Mouse (Mus musculus) hindbrain, embryonic 16.5 days (tissue): ENCODE measurements around the gene Ces4a. TPM values are rescaled to one million over a fixed set of nuclear protein-coding genes. Genes with fewer than 3 reads are reported as not detected.
"Not testable (repeated sequence)": the region's sequence is repeated elsewhere in the genome, so short reads cannot be mapped to it uniquely, and the experiment has no call there.

Experiments used
- ATAC-seq: fragments of 200-750 bp; cut with Nextera tagmentation; 2 replicates; pipeline ENCODE4 v1.8.0; 2017; ENCODE audit warnings: moderate TSS enrichment, moderate library complexity
- H3K27ac ChIP-seq: fragments of 300-500 bp; sonication (generic); 2 replicates; pipeline ENCODE4 v1.5.1; 2014; ENCODE audit warnings: low read depth, mild to moderate bottlenecking, control low read depth, low read length, moderate library complexity
- H3K27me3 ChIP-seq: fragments of 300-500 bp; sonication (generic); replicated peaks from 2 replicates; pipeline ENCODE4 v1.6.1; 2014; ENCODE audit warnings: low read length; ENCODE audit not compliant: control insufficient read depth, insufficient read depth
- H3K36me3 ChIP-seq: fragments of 300-500 bp; sonication (generic); 2 replicates; pipeline ENCODE4 v1.6.1; 2014; ENCODE audit warnings: mild to moderate bottlenecking, low read length, moderate library complexity, mixed read lengths; ENCODE audit not compliant: control insufficient read depth, insufficient read depth
- H3K4me1 ChIP-seq: fragments of 300-500 bp; sonication (generic); 2 replicates; pipeline ENCODE4 v1.6.1; 2014; ENCODE audit warnings: low read depth, low read length; ENCODE audit not compliant: control insufficient read depth, insufficient read depth
- H3K4me2 ChIP-seq: fragments of 300-500 bp; sonication (generic); 2 replicates; pipeline ENCODE4 v1.6.1; 2014; ENCODE audit warnings: mild to moderate bottlenecking, low read length, control low read depth, moderate library complexity
- H3K4me3 ChIP-seq: fragments of 300-500 bp; sonication (generic); 2 replicates; pipeline ENCODE4 v1.5.1; 2014; ENCODE audit warnings: mild to moderate bottlenecking, low read length, control low read depth, moderate library complexity
- H3K9ac ChIP-seq: fragments of 300-500 bp; sonication (generic); 2 replicates; pipeline ENCODE4 v1.6.1; 2014; ENCODE audit warnings: low read depth, mild to moderate bottlenecking, control low read depth, low read length, moderate library complexity
- H3K9me3 ChIP-seq: fragments of 300-500 bp; sonication (generic); 2 replicates; pipeline ENCODE4 v1.6.1; 2014; ENCODE audit warnings: mild to moderate bottlenecking, low read length, moderate library complexity; ENCODE audit not compliant: control insufficient read depth
- WGBS: fragments of 180-500 bp; shearing (Covaris S2); extraction: QIAGEN DNeasy Blood & Tissue Kit; methylation state at CpG from one replicate; pipeline ENCODE4 v1.1.7; 2014; 5-methylcytosine and 5-hydroxymethylcytosine counted together
- polyA plus RNA-seq: library from polyadenylated mRNA; unstranded; fragments of >200 nt; fragmentation: Nextera tagmentation; extraction: Ambion mirVana; gene quantifications from 2 replicates; pipeline ENCODE4 v1.2.1, GENCODE M21; 2015

The Ces4a gene
- polyA plus RNA-seq, 1 experiment from 2014 or later, result not detected

DNA sequence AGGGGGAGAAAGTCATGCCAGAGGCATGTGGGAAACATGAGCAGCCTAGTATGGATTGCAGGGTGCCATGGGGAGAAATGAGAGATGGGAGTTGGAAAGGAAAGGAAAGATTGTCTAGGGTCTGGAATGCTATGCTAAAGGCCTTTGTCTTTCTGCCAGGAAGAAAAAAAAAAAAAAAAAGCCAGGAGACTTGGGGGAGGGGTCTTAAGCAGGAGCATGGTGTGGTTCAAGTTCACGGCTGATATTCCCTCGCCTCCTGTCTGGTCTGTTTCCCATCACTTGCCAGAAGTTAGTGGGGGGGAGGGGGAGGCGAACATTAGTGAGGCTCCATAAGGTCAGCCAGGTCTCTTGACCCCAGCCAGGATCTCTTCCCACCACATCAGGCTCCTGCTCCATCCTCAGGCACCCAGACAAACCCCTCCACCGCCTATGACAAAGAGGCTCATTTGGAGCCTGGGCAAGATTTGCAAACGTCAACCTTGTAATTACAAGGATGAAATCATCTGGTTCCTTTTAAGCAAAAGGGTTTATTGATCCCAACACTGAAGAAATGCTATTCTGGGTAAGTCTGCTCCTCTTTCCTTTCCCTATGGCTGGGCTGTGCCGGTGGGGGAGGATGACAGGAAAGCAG, 32.8 kb downstream of the Ces4a start:
- Histone ChIP-seq H3K9me3 (no peaks in the 10 kb centered on the region), H3K4me2 (no peak overlapping the region), H3K27ac (no peak overlapping the region), H3K4me3 (no peak overlapping the region), H3K36me3 (no peaks in the 10 kb centered on the region), H3K9ac (no peak overlapping the region), H3K27me3 (no peaks in the 10 kb centered on the region), H3K4me1 (no peaks in the 10 kb centered on the region; the same call in 1 of the 2 replicates)
- WGBS, result 32% methylated on average over 6 of the region's 6 CpGs
- no peak for ATAC-seq

DNA sequence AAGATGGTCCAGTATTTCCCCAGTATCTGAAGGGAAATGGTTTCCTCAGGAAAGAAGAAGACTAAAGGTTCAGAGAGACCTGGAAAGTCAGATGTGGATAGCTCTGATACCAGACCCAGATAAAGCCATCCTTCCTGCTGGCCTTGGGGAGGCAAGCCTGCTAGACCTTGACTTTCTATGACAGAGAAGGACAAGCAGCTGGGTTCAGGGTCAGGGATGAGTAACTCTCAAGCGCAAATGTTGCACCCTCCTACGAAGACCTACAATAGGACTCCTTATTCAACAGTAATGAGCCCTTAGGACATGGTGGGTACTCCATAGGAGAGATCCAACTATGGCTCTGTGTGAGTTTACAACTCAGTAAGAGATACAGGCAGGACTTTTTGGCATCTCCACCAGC, 33.6 kb downstream of the Ces4a start:
- H3K9me3 ChIP-seq, result no peaks in the 10 kb centered on the region
- peaks cover 2% of the 10 kb centered on the region for H3K4me1 ChIP-seq
- no peak overlapping the region for H3K4me2 ChIP-seq
- H3K36me3 ChIP-seq, result no peaks in the 10 kb centered on the region
- WGBS, result 80% methylated on average over 2 of the region's 2 CpGs
- no peaks in the 10 kb centered on the region for H3K27me3 ChIP-seq
- no peak overlapping the region for H3K4me3 ChIP-seq
- no peak overlapping the region for H3K9ac ChIP-seq
- no peak for ATAC-seq
- no peak overlapping the region for H3K27ac ChIP-seq

DNA sequence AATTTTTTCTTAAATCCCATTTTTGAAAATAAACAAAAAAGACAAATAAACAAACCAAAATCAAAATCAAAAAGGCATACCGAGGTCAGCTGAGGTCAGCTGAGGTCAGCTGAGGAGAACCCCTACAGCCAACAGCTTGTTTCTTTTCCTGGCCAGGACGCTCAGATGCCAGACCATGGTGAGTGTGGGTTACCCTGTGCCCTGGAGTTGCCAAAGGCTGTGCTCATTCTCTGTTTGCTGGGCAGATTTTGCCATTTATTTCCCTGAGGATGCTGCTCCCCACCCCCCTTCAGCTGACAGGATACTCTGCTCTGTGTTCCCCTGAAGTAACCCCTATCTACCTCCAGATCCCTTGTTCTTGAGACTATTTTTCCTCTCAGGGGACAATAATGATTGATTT, 35.5 kb downstream of the Ces4a start:
- Histone ChIP-seq H3K9ac (no peak overlapping the region), H3K4me1 (peaks cover 2% of the 10 kb centered on the region), H3K4me3 (no peak overlapping the region), H3K27me3 (no peaks in the 10 kb centered on the region), H3K9me3 (no peaks in the 10 kb centered on the region), H3K36me3 (no peaks in the 10 kb centered on the region), H3K27ac (no peak overlapping the region), H3K4me2 (no peak overlapping the region)
- 92% methylated on average over 2 of the region's 2 CpGs for WGBS
- no peak for ATAC-seq

DNA sequence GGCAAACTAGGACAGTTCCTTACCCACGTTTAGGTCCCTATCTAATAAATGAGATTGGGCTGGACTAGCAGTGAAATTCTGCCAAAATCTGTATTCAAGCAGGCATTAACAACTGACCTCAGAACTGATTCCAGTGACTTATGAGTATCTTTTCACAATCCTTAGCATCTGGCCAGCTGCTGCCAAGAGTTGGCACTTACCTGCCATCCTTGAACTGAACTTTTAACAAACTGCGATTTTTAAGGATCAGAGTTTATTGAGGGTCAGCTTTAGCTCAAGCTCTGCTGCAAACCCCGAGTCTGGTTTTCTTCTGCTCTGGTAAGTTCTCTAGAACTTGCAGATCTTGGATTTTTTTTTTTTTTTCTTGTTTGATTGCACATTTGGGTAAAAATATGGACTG, 38.0 kb downstream of the Ces4a start:
- 44% methylated on average over 3 of the region's 3 CpGs for WGBS
- no peaks in the 10 kb centered on the region for H3K36me3 ChIP-seq
- H3K4me1 ChIP-seq, result peaks cover 5% of the 10 kb centered on the region
- no peak for ATAC-seq
- no peak overlapping the region; the same call in 1 of the 2 replicates for H3K4me2 ChIP-seq
- H3K9ac ChIP-seq, result no peak overlapping the region
- no peaks in the 10 kb centered on the region for H3K9me3 ChIP-seq
- no peak overlapping the region for H3K27ac ChIP-seq
- no peaks in the 10 kb centered on the region for H3K27me3 ChIP-seq
- H3K4me3 ChIP-seq, result no peak overlapping the region

DNA sequence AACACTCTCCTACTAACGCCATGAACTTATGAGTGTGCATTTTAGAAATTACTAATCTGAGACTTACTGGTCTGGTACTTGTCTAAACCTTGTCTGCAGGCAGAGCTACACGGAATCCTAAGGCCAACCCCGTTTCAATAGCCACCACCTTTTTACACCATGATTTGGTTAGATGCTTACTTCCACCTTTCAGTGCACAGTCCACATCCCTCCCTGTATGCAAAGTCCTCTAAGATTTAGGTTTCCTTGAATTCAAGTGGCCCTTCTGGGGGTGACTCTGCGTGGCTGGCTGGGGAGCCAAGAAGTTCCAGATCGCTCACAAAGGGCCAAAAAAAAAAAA, 38.4 kb downstream of the Ces4a start:
- Histone ChIP-seq H3K9ac (peak overlapping the region; percentile 73), H3K4me1 (peaks cover 5% of the 10 kb centered on the region), H3K4me2 (peak overlapping the region; percentile 71), H3K4me3 (peak overlapping the region; percentile 96), H3K27me3 (no peaks in the 10 kb centered on the region), H3K27ac (peak overlapping the region; percentile 85), H3K36me3 (no peaks in the 10 kb centered on the region), H3K9me3 (no peaks in the 10 kb centered on the region)
- ATAC-seq, result no peak
- WGBS, result 2% methylated on average over 5 of the region's 5 CpGs

DNA sequence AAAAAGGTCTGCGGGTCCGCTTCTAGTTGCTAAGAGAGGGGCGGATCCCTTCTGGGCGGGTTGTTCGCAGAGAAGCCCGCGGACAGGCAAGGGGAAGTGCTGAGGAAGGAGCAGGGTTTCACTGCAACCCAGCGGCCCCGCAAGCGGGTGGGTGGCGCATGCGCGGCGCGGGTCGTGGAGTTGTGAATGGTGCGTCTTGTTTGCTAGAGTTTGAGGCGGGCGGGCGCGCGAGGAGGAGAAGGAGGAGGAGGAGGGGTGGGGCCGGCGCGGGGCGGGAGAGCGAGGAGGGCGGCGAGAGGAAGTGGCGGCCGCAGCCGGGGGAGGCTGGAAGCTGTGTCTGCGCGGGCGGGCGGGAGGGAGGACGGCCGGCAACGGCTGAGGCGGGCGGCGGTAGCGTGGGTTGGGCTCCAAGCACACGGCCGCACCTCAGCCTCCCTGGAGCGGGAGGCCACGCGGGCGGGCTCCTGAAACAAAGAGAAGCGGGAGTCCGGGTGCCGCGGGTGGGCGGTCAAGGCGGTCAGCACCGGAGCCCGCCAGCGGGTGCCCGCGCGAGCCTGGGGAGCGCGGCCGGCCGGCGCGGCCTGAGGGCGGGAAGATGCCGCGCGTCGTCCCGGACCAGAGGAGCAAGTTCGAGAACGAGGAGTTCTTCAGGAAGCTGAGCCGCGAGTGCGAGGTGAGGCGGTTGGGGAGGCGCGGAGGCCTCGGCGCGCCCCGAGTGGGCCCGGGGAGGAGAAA, 38.9 kb downstream of the Ces4a start, which contains the start of gene Cbfb:
Gene Cbfb (plus strand): TSS at position 294 of the 735 bp plus-strand sequence.
- Histone ChIP-seq H3K9ac (peak within 1 kb of the TSS; percentile 73), H3K27ac (peak within 1 kb of the TSS; percentile 85), H3K4me2 (peak within 1 kb of the TSS; percentile 71), H3K4me3 (peak within 1 kb of the TSS; percentile 96), H3K9me3 (no peaks in the 10 kb centered on the region), H3K4me1 (peaks cover 5% of the 10 kb centered on the region), H3K36me3 (no peaks in the 10 kb centered on the region), H3K27me3 (no peaks in the 10 kb centered on the region)
- ATAC-seq, result peak; percentile 96
- under 1% methylated on average over 56 of the region's 86 CpGs for WGBS

DNA sequence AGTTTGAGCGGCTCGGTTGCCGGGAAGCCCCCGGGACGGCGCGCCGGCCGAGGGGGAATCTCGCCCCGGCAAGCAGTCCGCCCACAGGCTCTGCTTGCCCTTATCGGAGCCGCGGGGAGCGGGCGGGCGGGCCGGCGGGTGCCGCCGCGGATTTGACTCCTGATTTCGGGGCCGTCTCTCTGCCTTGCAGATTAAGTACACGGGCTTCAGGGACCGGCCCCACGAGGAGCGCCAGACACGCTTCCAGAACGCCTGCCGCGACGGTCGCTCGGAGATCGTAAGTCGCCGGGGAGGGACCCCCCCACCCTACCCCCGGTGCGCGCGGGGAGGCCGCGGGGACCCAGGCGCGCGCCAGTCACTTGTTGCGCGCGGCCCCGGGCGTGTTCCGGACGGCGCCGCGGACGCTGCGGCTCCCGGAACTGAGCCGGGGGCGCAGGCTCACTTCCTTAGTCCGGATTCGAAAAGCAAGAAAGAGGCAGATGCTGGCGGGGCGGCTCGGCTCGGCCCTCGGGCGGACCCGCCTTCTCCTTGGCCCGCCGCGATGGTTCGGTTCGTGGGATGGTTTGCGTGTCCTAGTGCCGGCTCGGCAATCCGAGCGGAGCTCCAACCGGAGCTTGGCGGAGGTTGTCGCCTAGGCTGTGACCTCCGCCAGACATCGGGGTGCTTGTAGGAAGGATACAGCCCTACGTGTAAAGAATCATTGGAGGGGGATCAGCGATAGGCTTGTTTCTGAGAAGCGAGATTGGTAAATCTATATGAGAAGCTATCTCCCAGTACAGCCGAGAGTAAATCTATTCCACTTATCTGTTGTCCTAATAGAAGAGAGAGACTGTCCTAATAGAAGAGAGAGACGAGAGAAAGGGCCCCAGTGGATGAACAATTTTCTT, 39.8 kb downstream of the Ces4a start:
- Histone ChIP-seq H3K9me3 (no peaks in the 10 kb centered on the region), H3K4me3 (peak overlapping the region; percentile 96), H3K27ac (peak overlapping the region; percentile 85), H3K4me1 (peaks cover 5% of the 10 kb centered on the region), H3K4me2 (peak overlapping the region; percentile 71), H3K9ac (peak overlapping the region; percentile 73), H3K36me3 (no peaks in the 10 kb centered on the region), H3K27me3 (no peaks in the 10 kb centered on the region)
- WGBS, result under 1% methylated on average over 63 of the region's 92 CpGs
- peak; percentile 53 for ATAC-seq

DNA sequence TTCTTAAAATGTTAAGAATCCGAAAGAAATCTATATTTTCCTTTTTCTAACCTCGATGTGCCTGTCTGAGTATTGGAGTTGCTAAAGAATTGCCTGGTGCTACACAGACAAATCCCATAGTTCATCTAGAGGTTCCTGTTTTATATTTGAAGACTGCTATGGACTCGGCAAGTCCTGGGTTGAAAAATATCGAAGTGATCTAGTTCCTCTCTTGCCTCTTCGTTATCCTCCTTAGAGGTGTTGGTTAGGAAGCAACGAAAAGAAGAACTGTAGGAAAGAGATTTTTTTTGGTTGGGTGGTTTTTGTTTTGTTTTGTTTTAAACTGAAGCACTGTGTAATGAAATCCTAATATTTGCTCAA, 40.4 kb downstream of the Ces4a start:
- peaks cover 5% of the 10 kb centered on the region for H3K4me1 ChIP-seq
- no peaks in the 10 kb centered on the region for H3K27me3 ChIP-seq
- no peak for ATAC-seq
- 24% methylated on average over 6 of the region's 6 CpGs for WGBS
- H3K36me3 ChIP-seq, result 0 out of 2 replicates have a peak, but pooled peaks cover 1% of the 10 kb centered on the region
- no peak overlapping the region for H3K27ac ChIP-seq
- peak overlapping the region; percentile 96 for H3K4me3 ChIP-seq
- H3K9me3 ChIP-seq, result no peaks in the 10 kb centered on the region
- peak overlapping the region; percentile 71 for H3K4me2 ChIP-seq
- no peak overlapping the region; the same call in 1 of the 2 replicates for H3K9ac ChIP-seq

DNA sequence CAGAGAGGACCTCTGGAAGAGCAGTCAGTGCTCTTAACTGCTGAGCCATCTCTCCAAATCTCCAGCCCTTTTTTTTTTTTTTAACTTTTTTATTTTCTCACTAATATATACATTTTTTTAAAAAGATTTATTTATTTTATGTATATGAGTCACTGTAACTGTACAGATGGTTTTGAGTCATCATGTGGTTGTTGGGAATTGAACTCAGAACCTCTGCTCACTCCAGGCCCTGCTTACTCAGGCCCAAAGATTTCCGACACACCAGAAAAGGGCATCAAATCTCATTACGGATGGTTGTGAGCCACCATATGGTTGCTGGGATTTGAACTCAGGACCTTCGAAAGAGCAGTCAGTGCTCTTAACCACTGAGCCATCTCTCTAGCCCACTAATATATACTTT, 43.7 kb downstream of the Ces4a start:
- not testable (repeated sequence) for H3K4me3 ChIP-seq, ATAC-seq, H3K4me1 ChIP-seq, H3K27ac ChIP-seq, H3K36me3 ChIP-seq, H3K9ac ChIP-seq, H3K9me3 ChIP-seq, H3K4me2 ChIP-seq, H3K27me3 ChIP-seq
- WGBS, result 98% methylated on average over 3 of the region's 3 CpGs
